25 mouse cellular contexts compared by ENCODE assay signal in genomic region chr11:46435363-46435762, GRCm38 (mm10). TPM values are rescaled to one million over a fixed set of nuclear protein-coding genes. Genes with fewer than 3 reads are reported as not detected.
A peak's percentile ranks its signal among the peaks of the same experiment; 100 is the strongest.
DNase-seq lines count a peak whose midpoint lies in the region; ATAC-seq and TF ChIP-seq lines count a peak whose summit lies in the region.
"Had no signal": no experiment of that assay in that cellular context is flagged by ENCODE, and none has a peak within 500 bp of the region (broad histone marks: within the 10 kb centered on the region; RNA-seq: fewer than 3 reads in every experiment).

No protein-coding gene starts in this region.

- DNase-seq in MEL (ENCODE audit: low read depth, low spot score), result peak; percentile 54
- peak; percentile 57 for DNase-seq in c-Kit-positive CD71-positive TER-119-positive erythroid progenitor cells, embryonic 14.5 days (ENCODE audit: low spot score)
- peak; percentile 39 for DNase-seq in liver, embryonic 13.5 days
- no peak for DNase-seq in liver, postnatal 0 days
- no peak for DNase-seq in frontal cortex, postnatal 25 days (ENCODE audit: low spot score in 2 of 2)
- no peak for DNase-seq in hindbrain, postnatal 0 days (ENCODE audit: low spot score)
- DNase-seq in left cerebral cortex, postnatal 25 days (ENCODE audit: low spot score in 2 of 2), result no peak
- DNase-seq: adrenal gland, adult 2 months; adrenal gland, postnatal 36 days; cerebellum, adult 11-12 months; cerebellum, postnatal 10 days; forebrain, postnatal 0 days; gastrocnemius, postnatal 36 days; heart, adult 2 months; heart, postnatal 14 days had no signal

- H3K4me3 ChIP-seq in MEL (ENCODE audit: control insufficient read depth in 1 of 2, insufficient read depth in 1 of 2, low read depth in 2 of 2, low read length in 2 of 2), result peak overlapping the region in 1 of 2 experiments; percentile 65; a peak in 1 of 4 replicates
- peak overlapping the region; percentile 40 for H3K4me3 ChIP-seq in liver, embryonic 13.5 days (replicated peaks)
- H3K4me3 ChIP-seq in liver, postnatal 0 days (ENCODE audit: low read depth, low read length), result no peak overlapping the region
- H3K4me3 ChIP-seq in hindbrain, postnatal 0 days (ENCODE audit: low read length), result no peak overlapping the region
- H3K4me3 ChIP-seq: embryonic facial prominence, embryonic 12.5 days; forebrain, embryonic 13.5 days; heart, adult 2 months; heart, embryonic 15.5 days; hindbrain, embryonic 13.5 days had no signal

- H3K9ac ChIP-seq in MEL (ENCODE audit: control insufficient read depth, low read depth, low read length, poor library complexity, severe bottlenecking), result no peak overlapping the region
- peak overlapping the region; percentile 57 for H3K9ac ChIP-seq in liver, embryonic 13.5 days
- no peak overlapping the region for H3K9ac ChIP-seq in liver, postnatal 0 days (replicated peaks)
- H3K9ac ChIP-seq in hindbrain, postnatal 0 days (replicated peaks; ENCODE audit: low read length), result no peak overlapping the region
- H3K9ac ChIP-seq: embryonic facial prominence, embryonic 12.5 days; forebrain, embryonic 13.5 days; forebrain, postnatal 0 days; heart, embryonic 15.5 days; hindbrain, embryonic 13.5 days had no signal

- peaks cover 26 to 28% of the 10 kb centered on the region in 2 experiments for H3K4me1 ChIP-seq in MEL (ENCODE audit: control insufficient read depth in 1 of 2, insufficient read depth in 2 of 2, low read length in 2 of 2)
- H3K4me1 ChIP-seq in liver, embryonic 13.5 days (replicated peaks), result peaks cover 47% of the 10 kb centered on the region
- H3K4me1 ChIP-seq in liver, postnatal 0 days (ENCODE audit: insufficient read depth), result peaks cover 9% of the 10 kb centered on the region
- H3K4me1 ChIP-seq in hindbrain, postnatal 0 days (ENCODE audit: insufficient read depth, low read length), result peaks cover 3% of the 10 kb centered on the region; the same call in 1 of the 2 replicates
- H3K4me1 ChIP-seq: embryonic facial prominence, embryonic 12.5 days had no signal

- peak overlapping the region; percentile 64 for H3K4me2 ChIP-seq in liver, embryonic 13.5 days
- peak overlapping the region; percentile 62 for H3K4me2 ChIP-seq in liver, postnatal 0 days (ENCODE audit: low read depth, low read length)
- H3K4me2 ChIP-seq in hindbrain, postnatal 0 days (ENCODE audit: low read depth, low read length), result no peak overlapping the region

- TF ChIP-seq CTCF in MEL (IDR thresholded peaks at IDR 0.05 in 2 of 3, conservative IDR thresholded peaks at IDR 0.05 in 1 of 3; ENCODE audit: control insufficient read depth in 1 of 3, insufficient read depth in 1 of 3, low read depth in 2 of 3, low read length in 3 of 3, poor library complexity in 1 of 3, severe bottlenecking in 1 of 3), result no peak
- no peak for TF ChIP-seq CTCF in liver, postnatal 0 days (IDR thresholded peaks at IDR 0.05; ENCODE audit: low read depth)
- TF ChIP-seq CTCF in hindbrain, postnatal 0 days (IDR thresholded peaks at IDR 0.05; ENCODE audit: low read depth), result no peak

- ATAC-seq in liver, embryonic 13.5 days (ENCODE audit: low read depth), result peak; percentile 47
- ATAC-seq in liver, postnatal 0 days, result no peak
- no peak for ATAC-seq in hindbrain, postnatal 0 days
- ATAC-seq: forebrain, embryonic 13.5 days; forebrain, postnatal 0 days; intestine, embryonic 16.5 days had no signal

- peaks cover 7 to 36% of the 10 kb centered on the region in 2 experiments for H3K36me3 ChIP-seq in MEL (ENCODE audit: control insufficient read depth in 1 of 2, insufficient read depth in 2 of 2, low read length in 2 of 2)
- H3K36me3 ChIP-seq in liver, embryonic 13.5 days, result peaks cover 11% of the 10 kb centered on the region
- H3K36me3 ChIP-seq in liver, postnatal 0 days (replicated peaks; ENCODE audit: insufficient read depth, low read length), result peaks cover 10% of the 10 kb centered on the region
- no peaks in the 10 kb centered on the region for H3K36me3 ChIP-seq in hindbrain, postnatal 0 days (ENCODE audit: insufficient read depth, low read length)
- H3K36me3 ChIP-seq: heart, embryonic 15.5 days had no signal

- peak; percentile 81 to 86 for TF ChIP-seq EP300 in MEL (IDR thresholded peaks at IDR 0.05; ENCODE audit: low read depth in 1 of 2, low read length in 2 of 2)
- TF ChIP-seq EP300 in liver, postnatal 0 days (IDR thresholded peaks at IDR 0.05; ENCODE audit: low read depth), result peak; percentile 74

- H3K27ac ChIP-seq in MEL (ENCODE audit: control insufficient read depth, low read depth, low read length), result peak overlapping the region; percentile 51
- H3K27ac ChIP-seq in liver, embryonic 13.5 days, result peak overlapping the region; percentile 87
- H3K27ac ChIP-seq in liver, postnatal 0 days (ENCODE audit: low read depth), result 0 out of 2 replicates have a peak overlapping the region, but pooled peaks have one; percentile 9
- H3K27ac ChIP-seq in hindbrain, postnatal 0 days, result no peak overlapping the region
- H3K27ac ChIP-seq: embryonic facial prominence, embryonic 12.5 days; forebrain, embryonic 13.5 days; heart, adult 2 months; heart, embryonic 15.5 days; hindbrain, embryonic 13.5 days had no signal

- intact Hi-C loops in left cerebral cortex, postnatal 25 days (cut with DNase I), result loop anchor here (10.0 kb wide), 1 partner anchor 491 kb away; the partner anchor contains the start of gene Lsm11

- peaks cover 24% of the 10 kb centered on the region for H3K79me2 ChIP-seq in MEL (ENCODE audit: control insufficient read depth, insufficient read depth, low read length, poor library complexity)

- H3K9me3 ChIP-seq in MEL (replicated peaks; ENCODE audit: insufficient read depth, low read length), result no peaks in the 10 kb centered on the region
- no peaks in the 10 kb centered on the region for H3K9me3 ChIP-seq in liver, embryonic 13.5 days (replicated peaks)
- no peaks in the 10 kb centered on the region for H3K9me3 ChIP-seq in liver, postnatal 0 days (ENCODE audit: low read length)
- no peaks in the 10 kb centered on the region for H3K9me3 ChIP-seq in hindbrain, postnatal 0 days (ENCODE audit: low read length)
- H3K9me3 ChIP-seq: embryonic facial prominence, embryonic 12.5 days; forebrain, embryonic 13.5 days; heart, embryonic 15.5 days; hindbrain, embryonic 13.5 days had no signal

- TF ChIP-seq RAD21 in MEL (IDR thresholded peaks at IDR 0.05; ENCODE audit: low read depth, low read length), result no peak

- no peaks in the 10 kb centered on the region for H3K27me3 ChIP-seq in MEL (ENCODE audit: control insufficient read depth in 1 of 2, insufficient read depth in 2 of 2, low read length in 2 of 2)
- no peaks in the 10 kb centered on the region for H3K27me3 ChIP-seq in liver, embryonic 13.5 days
- H3K27me3 ChIP-seq in liver, postnatal 0 days (ENCODE audit: insufficient read depth, low read length), result no peaks in the 10 kb centered on the region
- no peaks in the 10 kb centered on the region for H3K27me3 ChIP-seq in hindbrain, postnatal 0 days (ENCODE audit: insufficient read depth, low read length)
- H3K27me3 ChIP-seq: CH12.LX; embryonic facial prominence, embryonic 12.5 days; forebrain, embryonic 13.5 days; heart, embryonic 15.5 days; hindbrain, embryonic 13.5 days had no signal

- TF ChIP-seq POLR2A in MEL (IDR thresholded peaks at IDR 0.05; ENCODE audit: control insufficient read depth in 1 of 2, insufficient read depth in 1 of 2, low read depth in 1 of 2, low read length in 2 of 2, poor library complexity in 1 of 2), result no peak

TF ChIP-seq in MEL, 35 proteins besides CTCF, POLR2A, EP300 and RAD21 (continues in another document):
- TF ChIP-seq E2F4 (IDR thresholded peaks at IDR 0.05; ENCODE audit: borderline replicate concordance, low read depth, low read length) (no peak), ETS1 (IDR thresholded peaks at IDR 0.05; ENCODE audit: low read depth, low read length) (peak; percentile 70)

RNA-seq across cellular contexts. Expression of gene Med7, which starts 1.4 kb away (rescaled TPM):
- total RNA-seq in MEL (2012; rRNA removed), result 50.6 and 57.8 TPM in 2 replicates
- 10 to 100 TPM in 1 of 2 experiments, not detected in 1; 56.5 TPM for polyA plus RNA-seq in MEL (2012; ENCODE audit: insufficient read depth in 1 of 2, insufficient read length in 2 of 2, low read depth in 1 of 2, low replicate concordance in 2 of 2, missing spikeins in 1 of 2)
- polyA plus RNA-seq in liver, embryonic 13.5 days (2015; fragmentation: Nextera tagmentation; extraction: Ambion mirVana), result 62.4 and 67.7 TPM in 2 replicates
- 39.4 and 41.4 TPM in 2 replicates for polyA plus RNA-seq in liver, postnatal 0 days (2015; fragmentation: Nextera tagmentation; extraction: Ambion mirVana)
- 14.5 and 19.1 TPM in 2 replicates for total RNA-seq in hindbrain, postnatal 0 days (2014; rRNA removed)
- polyA plus RNA-seq in hindbrain, postnatal 0 days (2015; fragmentation: Nextera tagmentation; extraction: Ambion mirVana), result 62.1 and 63.3 TPM in 2 replicates
- total RNA-seq in left cerebral cortex, postnatal 25 days (2021), result 10 to 100 TPM; 30.9 to 32.5 TPM

RNA-seq across cellular contexts. Expression of gene Havcr2, which starts 19.4 kb away (rescaled TPM):
- total RNA-seq in MEL (2012; rRNA removed), result 1.7 and 2.1 TPM in 2 replicates
- polyA plus RNA-seq in MEL (2012; ENCODE audit: insufficient read depth in 1 of 2, insufficient read length in 2 of 2, low read depth in 1 of 2, low replicate concordance in 2 of 2, missing spikeins in 1 of 2), result 1 to 10 TPM in 1 of 2 experiments, not detected in 1; 1.3 TPM
- 0.09 and 0.19 TPM in 2 replicates for polyA plus RNA-seq in liver, embryonic 13.5 days (2015; fragmentation: Nextera tagmentation; extraction: Ambion mirVana)
- polyA plus RNA-seq in liver, postnatal 0 days (2015; fragmentation: Nextera tagmentation; extraction: Ambion mirVana), result 0.28 TPM in 2 replicates
- 0.21 and 0.43 TPM in 2 replicates for total RNA-seq in hindbrain, postnatal 0 days (2014; rRNA removed)
- polyA plus RNA-seq in hindbrain, postnatal 0 days (2015; fragmentation: Nextera tagmentation; extraction: Ambion mirVana), result 0.23 and 0.24 TPM in 2 replicates
- 1 to 10 TPM; 2.0 to 2.2 TPM for total RNA-seq in left cerebral cortex, postnatal 25 days (2021)
- total RNA-seq: gastrocnemius, postnatal 36 days had no signal

RNA-seq across cellular contexts. Expression of gene Fam71b, which starts 39.0 kb away (rescaled TPM):
- total RNA-seq in MEL (2012; rRNA removed), result not detected in 2 replicates
- polyA plus RNA-seq in MEL (2012; ENCODE audit: insufficient read depth in 1 of 2, insufficient read length in 2 of 2, low read depth in 1 of 2, low replicate concordance in 2 of 2, missing spikeins in 1 of 2), result not detected
- not detected in 2 replicates for polyA plus RNA-seq in liver, embryonic 13.5 days (2015; fragmentation: Nextera tagmentation; extraction: Ambion mirVana)
- not detected in 2 replicates for polyA plus RNA-seq in liver, postnatal 0 days (2015; fragmentation: Nextera tagmentation; extraction: Ambion mirVana)
- total RNA-seq in hindbrain, postnatal 0 days (2014; rRNA removed), result not detected in 2 replicates
- polyA plus RNA-seq in hindbrain, postnatal 0 days (2015; fragmentation: Nextera tagmentation; extraction: Ambion mirVana), result not detected in 2 replicates
- total RNA-seq in left cerebral cortex, postnatal 25 days (2021), result not detected
- total RNA-seq: adrenal gland, adult 2 months; adrenal gland, postnatal 36 days; forebrain, postnatal 0 days; gastrocnemius, adult 8-10 months; gastrocnemius, postnatal 36 days; heart, adult 2 months; heart, postnatal 14 days; hematopoietic stem cell, adult 5-6 weeks had no signal
- polyA plus RNA-seq: adrenal gland, adult 2 months; cortical plate, adult 2 months; embryonic facial prominence, embryonic 12.5 days; forebrain, embryonic 13.5 days; forebrain, postnatal 0 days; heart, embryonic 15.5 days; hindbrain, embryonic 13.5 days; intestine, embryonic 16.5 days had no signal

RNA-seq across cellular contexts. Expression of gene Itk, which starts 46.0 kb away (rescaled TPM):
- not detected in 2 replicates for total RNA-seq in MEL (2012; rRNA removed)
- polyA plus RNA-seq in MEL (2012; ENCODE audit: insufficient read depth in 1 of 2, insufficient read length in 2 of 2, low read depth in 1 of 2, low replicate concordance in 2 of 2, missing spikeins in 1 of 2), result not detected
- polyA plus RNA-seq in liver, embryonic 13.5 days (2015; fragmentation: Nextera tagmentation; extraction: Ambion mirVana), result 0.12 and 0.16 TPM in 2 replicates
- polyA plus RNA-seq in liver, postnatal 0 days (2015; fragmentation: Nextera tagmentation; extraction: Ambion mirVana), result 0.09 and 0.19 TPM in 2 replicates
- not detected in 2 replicates for total RNA-seq in hindbrain, postnatal 0 days (2014; rRNA removed)
- 0.04 TPM in 1 of 2 replicates, not detected in the other for polyA plus RNA-seq in hindbrain, postnatal 0 days (2015; fragmentation: Nextera tagmentation; extraction: Ambion mirVana)
- under 1 TPM; 0.28 to 0.32 TPM for total RNA-seq in left cerebral cortex, postnatal 25 days (2021)
- total RNA-seq: gastrocnemius, adult 8-10 months had no signal
- polyA plus RNA-seq: forebrain, embryonic 13.5 days; heart, embryonic 11.5 days; hindbrain, embryonic 13.5 days had no signal

Comparison
In these comparisons a context has a peak if more than half of its experiments do, and no peak if none do; other contexts are left out.
1. DNase-seq: peak in MEL (single experiment), c-Kit-positive CD71-positive TER-119-positive erythroid progenitor cells, embryonic 14.5 days (single experiment) and liver, embryonic 13.5 days (single experiment); none in liver, postnatal 0 days (single experiment), frontal cortex, postnatal 25 days (0 of 2), hindbrain, postnatal 0 days (single experiment) and left cerebral cortex, postnatal 25 days (0 of 2).